Mouse (Mus musculus): Measurements from ENCODE around the gene Vmn1r204.
"Not testable (repeated sequence)": the region's sequence is repeated elsewhere in the genome, so short reads cannot be mapped to it uniquely, and the experiment has no call there.

The Vmn1r204 gene

GRCm38 (mm10) chr13:22552898-22553297 is at the start of gene Vmn1r204:
Gene Vmn1r204, plus strand, starts transcription at chr13:22553198.
- DNase-seq (ENCODE audit: low read depth, low spot score) = not testable (repeated sequence)

DNA sequence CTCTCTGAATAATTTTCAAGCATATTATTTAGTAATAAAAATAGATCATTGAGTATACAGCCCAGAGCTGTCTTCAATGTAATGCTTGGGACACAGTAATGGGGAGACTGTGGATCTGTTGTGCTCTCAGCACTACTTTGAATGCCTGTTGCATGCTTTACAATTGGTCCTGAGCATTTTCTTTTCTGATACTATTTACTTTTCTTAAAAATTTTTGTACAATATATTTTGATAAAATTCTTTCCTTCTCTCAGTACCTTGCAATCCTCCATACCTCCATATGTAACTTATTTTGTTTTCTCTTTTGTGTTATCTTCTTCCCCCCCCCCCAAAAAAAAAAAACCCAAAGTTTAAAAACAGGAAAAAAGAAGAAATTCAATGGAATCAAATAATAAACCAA is 47.7 kb upstream of the Vmn1r204 start, which contains the start of gene Vmn1r202:
Gene Vmn1r202 (minus strand): TSS at position 101 of the 400 bp plus-strand sequence.
- no peak for DNase-seq (ENCODE audit: low read depth, low spot score)

DNA sequence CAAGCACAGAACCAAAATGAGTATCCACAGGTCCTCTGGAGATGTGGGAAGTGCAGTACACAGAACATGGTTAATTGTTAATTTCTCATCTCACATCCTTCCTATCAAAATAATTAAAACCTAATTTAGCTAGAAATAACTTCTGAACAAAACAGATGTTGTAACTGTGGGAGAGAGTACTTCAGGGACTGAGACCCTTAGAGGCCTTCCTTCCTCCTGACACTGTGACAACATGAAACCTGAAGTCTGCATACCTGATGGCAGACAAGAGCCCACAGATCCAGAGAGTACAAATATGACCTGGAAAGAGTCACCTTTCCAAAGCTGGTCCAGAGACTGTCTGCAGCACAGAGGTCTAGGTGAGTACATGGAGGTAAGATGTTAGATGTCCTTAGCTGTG is 35.2 kb upstream of the Vmn1r204 start, which contains the start of gene Vmn1r203:
Gene Vmn1r203 (plus strand): TSS at position 301 of the 400 bp plus-strand sequence.
- DNase-seq (ENCODE audit: low read depth, low spot score) = no peak

DNA sequence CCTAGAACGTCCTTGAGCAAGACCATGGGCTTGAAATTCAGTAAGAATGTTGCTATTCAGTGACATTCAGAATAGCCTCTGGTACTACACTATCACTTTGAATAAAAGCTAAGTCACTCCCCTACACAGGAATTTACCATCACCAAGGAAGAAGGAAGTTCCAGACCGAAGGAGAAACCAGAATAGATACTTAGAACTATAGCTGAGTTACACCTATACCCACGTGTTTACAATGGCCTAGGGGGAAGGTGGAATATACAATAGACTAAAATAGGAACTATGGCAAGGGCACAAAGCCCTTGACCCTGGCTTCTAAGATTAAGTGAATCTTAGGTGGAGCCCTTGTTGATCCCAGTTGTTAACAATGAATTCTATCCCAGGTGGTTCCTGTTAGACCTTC is 21.9 kb downstream of the Vmn1r204 start:
- DNase-seq (ENCODE audit: low read depth, low spot score) = peak; percentile 23

DNA sequence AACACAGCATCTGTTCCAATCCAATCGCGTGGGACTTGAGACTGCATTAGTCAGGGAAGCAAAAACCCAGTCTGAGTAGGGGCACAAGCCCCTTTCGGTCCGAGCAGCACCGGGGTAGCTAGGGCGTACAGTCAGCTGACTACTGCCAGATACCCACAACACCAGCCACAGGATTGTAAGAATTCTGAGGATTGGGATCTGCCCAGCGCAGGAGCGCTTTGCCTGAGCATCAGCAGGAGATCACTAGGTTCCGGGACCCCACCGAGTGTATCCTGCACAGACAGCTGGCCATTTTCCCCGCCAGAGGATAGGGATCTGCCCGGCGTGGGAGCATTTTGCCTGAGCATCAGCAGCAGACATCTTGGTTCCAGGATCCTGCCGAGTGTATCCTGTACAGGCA is 30.3 kb downstream of the Vmn1r204 start:
- DNase-seq (ENCODE audit: low read depth, low spot score) = peak; percentile 37

GRCm38 (mm10) chr13:22592900-22593299 is 39.9 kb downstream of the Vmn1r204 start, which contains the start of gene Vmn1r205:
Gene Vmn1r205, minus strand, starts transcription at chr13:22593000.
- DNase-seq (ENCODE audit: low read depth, low spot score) = no peak

Measured in ES-CJ7 (cell line).